Mouse (Mus musculus): ENCODE measurements around the gene Rai1. TPM values are rescaled to one million over a fixed set of nuclear protein-coding genes. Genes with fewer than 3 reads are reported as not detected.

Gene Rai1
- total and polyA plus RNA-seq, 2 experiments from 2014 or later = 21.2 to 60.7 TPM

DNA sequence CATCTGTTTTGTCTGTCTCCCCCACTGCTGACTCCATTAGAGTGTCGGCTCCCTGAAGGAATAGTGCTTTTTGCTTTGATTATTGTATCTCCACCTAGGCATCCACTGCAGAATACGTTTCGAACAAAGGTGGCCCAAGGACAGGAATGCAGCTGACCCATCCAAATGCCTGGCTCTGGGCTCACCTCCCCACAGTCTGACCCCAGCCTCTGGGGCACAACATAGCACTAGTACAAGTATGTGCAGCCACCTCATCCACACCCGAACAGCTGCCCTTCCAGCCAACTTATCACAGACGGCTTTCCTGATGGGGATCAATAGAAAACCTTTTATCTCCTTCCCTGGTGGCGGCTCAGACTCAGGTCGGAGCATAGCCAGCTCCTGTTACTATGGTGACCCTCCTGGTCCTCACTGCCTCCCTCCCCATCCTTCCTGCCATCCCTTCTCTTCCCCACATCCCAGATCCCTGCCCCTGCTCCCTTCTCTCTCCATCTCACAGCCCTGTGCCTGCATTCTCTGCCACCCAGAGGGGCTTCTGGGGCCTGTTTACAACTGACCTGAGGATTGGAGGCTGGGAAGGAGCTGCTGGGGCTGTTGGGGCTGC, 10.7 kb upstream of the Rai1 start:
- Histone ChIP-seq H3K4me2 (ENCODE audit: low read depth) (no peak overlapping the region), H3K27ac (ENCODE audit: low read depth, low read length) (no peak overlapping the region), H3K27me3 (ENCODE audit: insufficient read depth, low read length) (no peaks in the 10 kb centered on the region), H3K36me3 (ENCODE audit: insufficient read depth) (no peaks in the 10 kb centered on the region), H3K4me3 (ENCODE audit: low read depth, low read length) (no peak overlapping the region), H3K4me1 (ENCODE audit: insufficient read depth) (0 out of 2 replicates have a peak, but pooled peaks cover 3% of the 10 kb centered on the region), H3K9ac (no peak overlapping the region; the same call in 1 of the 2 replicates), H3K9me3 (ENCODE audit: low read length) (no peaks in the 10 kb centered on the region)
- peak; percentile 67 for ATAC-seq
- no peak for TF ChIP-seq CTCF (IDR thresholded peaks at IDR 0.05; ENCODE audit: low read depth)
- DNase-seq = peak; percentile 41
- 25% methylated on average over 7 of the region's 7 CpGs for WGBS

DNA sequence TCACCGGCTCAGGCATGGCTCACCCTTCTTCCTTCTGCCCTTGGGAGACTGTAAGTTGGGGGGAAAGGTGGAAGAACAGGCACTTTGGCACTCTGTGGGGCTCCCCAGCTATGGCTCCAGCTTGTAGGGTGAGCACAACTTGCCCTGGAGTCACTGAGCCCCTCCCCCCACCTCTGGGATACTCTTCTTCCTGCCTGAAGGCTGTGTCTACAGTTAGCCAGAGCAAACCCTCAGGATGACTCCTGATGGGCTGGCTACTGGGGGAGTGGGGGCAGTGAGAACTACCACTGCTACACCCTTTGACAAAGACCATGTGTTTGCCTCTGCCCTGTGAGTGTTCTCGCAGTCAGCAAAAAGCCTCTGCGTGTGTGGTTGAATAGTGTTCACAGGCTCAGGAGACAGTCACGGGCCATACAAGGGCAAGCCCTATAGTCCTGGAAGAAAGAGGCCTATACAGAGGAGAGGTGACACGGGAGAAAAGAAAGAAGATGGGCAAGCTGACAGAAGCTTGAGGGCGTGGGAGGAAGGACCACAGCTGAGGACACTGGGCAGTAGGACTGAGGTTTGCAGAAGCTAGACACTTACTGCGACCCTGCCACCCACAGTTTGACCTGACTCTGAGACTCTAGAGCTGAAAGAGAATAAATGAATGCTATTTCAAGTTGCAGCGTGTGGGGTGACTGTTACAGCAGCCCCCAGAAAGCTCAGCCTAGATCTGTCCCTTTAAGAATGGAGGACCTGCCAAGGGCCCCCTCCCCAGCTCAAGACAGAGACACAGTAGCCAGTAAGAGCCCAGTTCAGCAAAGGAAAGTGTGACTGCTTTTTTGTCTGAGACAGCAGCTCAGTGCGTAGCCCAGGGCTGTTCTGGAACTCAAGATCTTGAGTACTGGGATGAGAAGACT, 9.7 kb upstream of the Rai1 start:
- TF ChIP-seq CTCF (IDR thresholded peaks at IDR 0.05; ENCODE audit: low read depth) = no peak
- WGBS = 46% methylated on average over 9 of the region's 9 CpGs

DNA sequence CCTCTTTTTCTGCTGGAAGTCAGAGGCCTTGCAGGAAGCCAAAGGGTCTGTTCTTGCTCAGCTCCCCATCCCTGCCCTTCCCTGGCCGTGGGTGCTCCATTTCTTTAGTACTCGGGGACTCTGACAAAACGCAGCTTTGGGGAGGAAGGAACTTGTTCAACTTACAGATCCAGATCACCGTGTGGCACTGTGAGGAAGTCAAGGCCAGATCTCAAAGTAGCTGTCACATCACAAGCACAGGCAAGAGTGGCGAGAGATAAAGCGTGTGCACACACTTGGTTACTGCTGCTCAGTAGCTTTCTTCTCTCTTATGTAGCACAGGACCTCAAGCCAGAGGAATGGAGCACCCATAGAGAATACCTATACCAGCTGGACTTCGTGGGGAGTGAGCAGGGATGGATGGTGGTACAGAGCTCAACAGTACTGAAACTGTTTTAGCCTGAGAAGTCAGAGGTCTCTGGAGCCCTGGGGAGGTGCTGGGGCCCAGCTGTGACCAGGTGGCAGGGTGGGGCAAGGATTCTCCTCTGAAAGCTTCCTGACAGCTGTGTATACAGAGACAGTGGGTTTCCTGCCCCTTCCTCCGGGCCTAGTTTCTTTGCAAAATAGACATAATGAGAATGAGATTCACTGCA, 5.1 kb upstream of the Rai1 start:
- Histone ChIP-seq H3K27ac (ENCODE audit: low read depth, low read length) (no peak overlapping the region), H3K9me3 (ENCODE audit: low read length) (no peaks in the 10 kb centered on the region), H3K27me3 (ENCODE audit: insufficient read depth, low read length) (no peaks in the 10 kb centered on the region), H3K9ac (no peak overlapping the region), H3K4me2 (ENCODE audit: low read depth) (no peak overlapping the region), H3K36me3 (ENCODE audit: insufficient read depth) (no peaks in the 10 kb centered on the region), H3K4me3 (ENCODE audit: low read depth, low read length) (no peak overlapping the region), H3K4me1 (ENCODE audit: insufficient read depth) (no peaks in the 10 kb centered on the region)
- WGBS = 73% methylated on average over 8 of the region's 8 CpGs
- ATAC-seq = no peak
- TF ChIP-seq CTCF (IDR thresholded peaks at IDR 0.05; ENCODE audit: low read depth) = no peak
- no peak for DNase-seq

More for the DNA sequence above, 9.7 kb upstream of the Rai1 start:
- Histone ChIP-seq H3K27me3 (ENCODE audit: insufficient read depth, low read length) (no peaks in the 10 kb centered on the region), H3K4me2 (ENCODE audit: low read depth) (no peak overlapping the region), H3K9me3 (ENCODE audit: low read length) (no peaks in the 10 kb centered on the region), H3K4me3 (ENCODE audit: low read depth, low read length) (no peak overlapping the region), H3K9ac (no peak overlapping the region), H3K36me3 (ENCODE audit: insufficient read depth) (no peaks in the 10 kb centered on the region), H3K27ac (ENCODE audit: low read depth, low read length) (no peak overlapping the region), H3K4me1 (ENCODE audit: insufficient read depth) (no peaks in the 10 kb centered on the region)
- no peak for DNase-seq
- ATAC-seq = peak; percentile 5; the same call in 1 of the 2 replicates

- H3K36me3 ChIP-seq (ENCODE audit: insufficient read depth) = no peaks in the 10 kb centered on the region
- H3K9me3 ChIP-seq (ENCODE audit: low read length) = no peaks in the 10 kb centered on the region
- H3K4me3 ChIP-seq (ENCODE audit: low read depth, low read length) = no peak overlapping the region
- no peak overlapping the region for H3K4me2 ChIP-seq (ENCODE audit: low read depth)
- WGBS = 80% methylated on average over 4 of the region's 4 CpGs
- DNase-seq (no peak), ATAC-seq (no peak)
- H3K9ac ChIP-seq = no peak overlapping the region
- no peak overlapping the region for H3K27ac ChIP-seq (ENCODE audit: low read depth, low read length)
- H3K27me3 ChIP-seq (ENCODE audit: insufficient read depth, low read length) = no peaks in the 10 kb centered on the region
- TF ChIP-seq CTCF (IDR thresholded peaks at IDR 0.05; ENCODE audit: low read depth) = no peak
- no peaks in the 10 kb centered on the region for H3K4me1 ChIP-seq (ENCODE audit: insufficient read depth)
Measured at GRCm38 (mm10) chr11:60100827-60101555, 3.8 kb upstream of the Rai1 start.

- 88% methylated on average over 4 of the region's 4 CpGs for WGBS
- H3K4me1 ChIP-seq (ENCODE audit: insufficient read depth) = peaks cover 3% of the 10 kb centered on the region; the same call in 1 of the 2 replicates
- no peak for TF ChIP-seq CTCF (IDR thresholded peaks at IDR 0.05; ENCODE audit: low read depth)
Measured at GRCm38 (mm10) chr11:60101986-60102385, 2.8 kb upstream of the Rai1 start.

DNA sequence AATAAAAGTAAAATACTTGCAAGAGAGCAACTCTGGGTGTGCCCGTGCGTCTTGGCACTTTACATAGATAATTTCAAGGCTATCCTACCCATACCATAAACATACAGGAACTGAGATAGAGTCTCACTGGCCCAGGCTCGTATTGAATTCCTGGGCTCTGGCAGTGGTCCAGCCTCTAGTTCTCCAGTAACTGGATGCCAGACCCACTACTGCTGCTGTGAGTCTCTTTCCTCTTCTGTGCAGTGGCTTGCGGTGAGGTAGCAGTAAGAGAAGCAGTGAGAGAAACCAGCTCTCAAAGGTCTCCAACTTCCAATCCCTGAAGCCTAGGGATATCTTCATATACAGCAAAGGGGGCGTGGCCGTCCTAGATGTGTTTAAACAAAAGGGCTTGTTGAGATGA, 2.1 kb upstream of the Rai1 start:
- Histone ChIP-seq H3K27ac (ENCODE audit: low read depth, low read length) (no peak overlapping the region), H3K4me1 (ENCODE audit: insufficient read depth) (peaks cover 8% of the 10 kb centered on the region), H3K4me2 (ENCODE audit: low read depth) (no peak overlapping the region), H3K27me3 (ENCODE audit: insufficient read depth, low read length) (no peaks in the 10 kb centered on the region), H3K9me3 (ENCODE audit: low read length) (no peaks in the 10 kb centered on the region), H3K9ac (no peak overlapping the region), H3K36me3 (ENCODE audit: insufficient read depth) (no peaks in the 10 kb centered on the region), H3K4me3 (ENCODE audit: low read depth, low read length) (no peak overlapping the region)
- WGBS = 78% methylated on average over 6 of the region's 6 CpGs
- ATAC-seq = no peak
- DNase-seq = no peak
- TF ChIP-seq CTCF (IDR thresholded peaks at IDR 0.05; ENCODE audit: low read depth) = no peak

More at GRCm38 (mm10) chr11:60101986-60102385, 2.8 kb upstream of the Rai1 start:
- no peaks in the 10 kb centered on the region for H3K9me3 ChIP-seq (ENCODE audit: low read length)
- no peaks in the 10 kb centered on the region for H3K27me3 ChIP-seq (ENCODE audit: insufficient read depth, low read length)
- H3K4me2 ChIP-seq (ENCODE audit: low read depth) = no peak overlapping the region
- H3K9ac ChIP-seq = no peak overlapping the region
- no peak overlapping the region for H3K4me3 ChIP-seq (ENCODE audit: low read depth, low read length)
- H3K27ac ChIP-seq (ENCODE audit: low read depth, low read length) = no peak overlapping the region
- H3K36me3 ChIP-seq (ENCODE audit: insufficient read depth) = no peaks in the 10 kb centered on the region
- ATAC-seq (no peak), DNase-seq (no peak)
